Mouse (Mus musculus) lung, embryonic 14.5 days (tissue): ENCODE data around the gene En2. TPM values are rescaled to one million over a fixed set of nuclear protein-coding genes. Genes with fewer than 3 reads are reported as not detected.

Source experiments
- ATAC-seq: fragments of 200-750 bp; cut with Nextera tagmentation; 2 replicates; pipeline ENCODE4 v1.8.0; 2017; ENCODE audit warnings: mild to moderate bottlenecking, moderate TSS enrichment, moderate library complexity; ENCODE audit not compliant: insufficient read depth
- DNase-seq: peaks from one replicate; pipeline ENCODE4 v3.0.0-alpha.2; 2015
- H3K27ac ChIP-seq: fragments of 300-500 bp; sonication (generic); 2 replicates; pipeline ENCODE4 v1.5.1; 2014; ENCODE audit warnings: low read depth, mild to moderate bottlenecking, moderate library complexity
- H3K27me3 ChIP-seq: fragments of 300-500 bp; sonication (generic); 2 replicates; pipeline ENCODE4 v1.6.1; 2014; ENCODE audit warnings: low read length, control low read depth; ENCODE audit not compliant: insufficient read depth
- H3K36me3 ChIP-seq: fragments of 300-500 bp; sonication (generic); 2 replicates; pipeline ENCODE4 v1.6.1; 2014; ENCODE audit warnings: control low read depth; ENCODE audit not compliant: insufficient read depth
- H3K4me1 ChIP-seq: fragments of 300-500 bp; sonication (generic); 2 replicates; pipeline ENCODE4 v1.6.1; 2014; ENCODE audit warnings: antibody characterized with exemption, control low read depth; ENCODE audit not compliant: insufficient read depth
- H3K4me2 ChIP-seq: fragments of 300-500 bp; sonication (generic); 2 replicates; pipeline ENCODE4 v1.6.1; 2014; ENCODE audit warnings: mild to moderate bottlenecking
- H3K4me3 ChIP-seq: fragments of 300-500 bp; sonication (generic); 2 replicates; pipeline ENCODE4 v1.5.1; 2014; ENCODE audit warnings: low read depth, low read length
- H3K9ac ChIP-seq: fragments of 300-500 bp; sonication (generic); 2 replicates; pipeline ENCODE4 v1.6.1; 2014
- H3K9me3 ChIP-seq: fragments of 300-500 bp; sonication (generic); 2 replicates; pipeline ENCODE4 v1.6.1; 2016; ENCODE audit warnings: low read depth, low read length, control low read depth
- CTCF ChIP-seq: IDR thresholded peaks from 2 replicates; pipeline ENCODE4 v1.5.1; 2016; ENCODE audit warnings: antibody characterized with exemption, low read depth
- WGBS: fragments of 180-500 bp; shearing (Covaris S2); extraction: QIAGEN DNeasy Blood & Tissue Kit; methylation state at CpG from one replicate; pipeline ENCODE4 v1.1.7; 2014; 5-methylcytosine and 5-hydroxymethylcytosine counted together
- polyA plus RNA-seq: library from polyadenylated mRNA; unstranded; fragments of >200 nt; fragmentation: Nextera tagmentation; extraction: Ambion mirVana; gene quantifications from 2 replicates; pipeline ENCODE4 v1.2.1, GENCODE M21; 2014

Gene En2
- polyA plus RNA-seq, 1 experiment from 2014 or later = not detected

- Histone ChIP-seq H3K4me1 (no peaks in the 10 kb centered on the region), H3K4me3 (no peak overlapping the region), H3K36me3 (no peaks in the 10 kb centered on the region), H3K27ac (no peak overlapping the region), H3K27me3 (peaks cover 93% of the 10 kb centered on the region), H3K9ac (no peak overlapping the region), H3K4me2 (0 out of 2 replicates have a peak overlapping the region, but pooled peaks have one; percentile 7), H3K9me3 (no peaks in the 10 kb centered on the region)
- WGBS = 1% methylated on average over 11 of the region's 11 CpGs
- DNase-seq (peak; percentile 18), ATAC-seq (no peak)
- TF ChIP-seq CTCF = no peak
These were observed 42.1 kb upstream of the En2 start for GRCm38 (mm10) chr5:28123455-28123825.

GRCm38 (mm10) chr5:28124321-28125230, 40.9 kb upstream of the En2 start:
- Histone ChIP-seq H3K36me3 (no peaks in the 10 kb centered on the region), H3K4me1 (no peaks in the 10 kb centered on the region), H3K4me2 (no peak overlapping the region), H3K4me3 (no peak overlapping the region), H3K27ac (no peak overlapping the region), H3K9me3 (no peaks in the 10 kb centered on the region), H3K27me3 (peaks cover 86% of the 10 kb centered on the region), H3K9ac (no peak overlapping the region)
- WGBS = 5% methylated on average over 28 of the region's 28 CpGs
- TF ChIP-seq CTCF = no peak
- no peak for DNase-seq
- peak; percentile 55; the same call in 1 of the 2 replicates for ATAC-seq

GRCm38 (mm10) chr5:28128851-28129250, 36.6 kb upstream of the En2 start:
- no peak overlapping the region for H3K4me2 ChIP-seq
- WGBS = 24% methylated on average over 1 of the region's 1 CpGs
- H3K27me3 ChIP-seq = peaks cover 53% of the 10 kb centered on the region

GRCm38 (mm10) chr5:28132231-28132630, 33.3 kb upstream of the En2 start:
- no peak overlapping the region for H3K27ac ChIP-seq
- no peak overlapping the region for H3K4me3 ChIP-seq
- no peak for TF ChIP-seq CTCF
- peaks cover 30% of the 10 kb centered on the region for H3K27me3 ChIP-seq
- no peak for ATAC-seq
- H3K4me1 ChIP-seq = no peaks in the 10 kb centered on the region
- H3K9me3 ChIP-seq = no peaks in the 10 kb centered on the region
- H3K4me2 ChIP-seq = no peak overlapping the region
- 74% methylated on average over 5 of the region's 5 CpGs for WGBS
- H3K36me3 ChIP-seq = no peaks in the 10 kb centered on the region
- H3K9ac ChIP-seq = no peak overlapping the region
- DNase-seq = no peak

More at GRCm38 (mm10) chr5:28128851-28129250, 36.6 kb upstream of the En2 start:
- no peak for DNase-seq
- no peak overlapping the region for H3K27ac ChIP-seq
- no peak for TF ChIP-seq CTCF
- H3K9ac ChIP-seq = no peak overlapping the region
- no peak for ATAC-seq
- H3K36me3 ChIP-seq = no peaks in the 10 kb centered on the region
- H3K4me3 ChIP-seq = no peak overlapping the region
- no peaks in the 10 kb centered on the region for H3K4me1 ChIP-seq
- H3K9me3 ChIP-seq = no peaks in the 10 kb centered on the region

- Histone ChIP-seq H3K27me3 (peaks cover 15% of the 10 kb centered on the region), H3K4me2 (no peak overlapping the region), H3K4me1 (no peaks in the 10 kb centered on the region), H3K9ac (no peak overlapping the region), H3K4me3 (no peak overlapping the region), H3K27ac (no peak overlapping the region), H3K36me3 (no peaks in the 10 kb centered on the region), H3K9me3 (no peaks in the 10 kb centered on the region)
- no peak for ATAC-seq
- WGBS = 30% methylated on average over 2 of the region's 2 CpGs
- no peak for TF ChIP-seq CTCF
- no peak for DNase-seq
These were observed 29.1 kb upstream of the En2 start for GRCm38 (mm10) chr5:28136438-28136837.

GRCm38 (mm10) chr5:28144555-28144954, 20.9 kb upstream of the En2 start:
- no peak for DNase-seq
- Histone ChIP-seq H3K27me3 (no peaks in the 10 kb centered on the region), H3K4me2 (no peak overlapping the region), H3K27ac (no peak overlapping the region), H3K4me3 (no peak overlapping the region), H3K4me1 (no peaks in the 10 kb centered on the region), H3K36me3 (no peaks in the 10 kb centered on the region), H3K9me3 (no peaks in the 10 kb centered on the region), H3K9ac (no peak overlapping the region)
- ATAC-seq = no peak
- TF ChIP-seq CTCF = no peak

- WGBS = 73% methylated on average over 8 of the region's 8 CpGs
- DNase-seq = no peak
- H3K9ac ChIP-seq = no peak overlapping the region
- H3K27ac ChIP-seq = no peak overlapping the region
- H3K36me3 ChIP-seq = no peaks in the 10 kb centered on the region
- TF ChIP-seq CTCF = no peak
- no peak for ATAC-seq
- H3K27me3 ChIP-seq = no peaks in the 10 kb centered on the region
- no peak overlapping the region for H3K4me2 ChIP-seq
- no peak overlapping the region for H3K4me3 ChIP-seq
- H3K4me1 ChIP-seq = no peaks in the 10 kb centered on the region
- no peaks in the 10 kb centered on the region for H3K9me3 ChIP-seq
These were observed 19.5 kb upstream of the En2 start for GRCm38 (mm10) chr5:28146018-28146417.
